Mouse (Mus musculus): ENCODE results near the gene Arnt2. TPM values are rescaled to one million over a fixed set of nuclear protein-coding genes. Genes with fewer than 3 reads are reported as not detected.

Arnt2 gene
- 135 TPM for polyA plus RNA-seq (2015; fragmentation: Illumina TruSeq; extraction: RNeasy Lipid Tissue Mini Kit (QIAGEN cat#74804); ENCODE audit: low read depth, low replicate concordance)

DNA sequence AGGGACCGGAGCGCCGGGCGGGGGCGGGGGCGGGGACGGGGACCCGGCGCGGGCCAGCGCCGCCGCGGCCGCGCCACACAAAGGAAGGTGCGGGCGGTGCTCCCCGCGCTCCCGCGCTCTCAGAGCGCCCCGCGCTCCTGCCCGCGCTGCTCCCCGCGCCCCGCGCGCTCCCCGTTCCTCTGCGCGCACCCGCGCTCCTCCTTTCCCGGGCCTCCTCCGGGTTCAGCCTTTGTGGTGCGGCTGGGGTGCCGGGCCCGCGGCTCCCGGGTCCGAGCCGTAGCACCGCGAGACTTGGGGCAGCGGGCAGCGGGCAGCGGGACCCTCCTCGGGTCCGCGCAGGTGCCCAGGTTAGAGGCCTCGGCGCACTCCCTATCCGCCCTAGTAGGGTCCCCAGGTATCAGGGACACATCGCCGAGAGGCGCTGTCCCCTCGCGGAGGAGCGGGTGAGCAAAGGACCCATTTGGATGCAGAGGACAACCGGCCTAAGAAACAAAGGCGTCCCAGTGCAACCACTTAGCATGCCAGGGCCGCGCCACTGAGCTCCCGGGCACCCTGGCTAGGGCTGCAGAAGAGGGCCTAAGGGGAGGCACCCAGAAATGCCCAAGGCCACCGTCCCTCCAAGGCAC, at the start of gene Arnt2:
Gene Arnt2 (minus strand): TSS at position 281 of the 626 bp plus-strand sequence.

Other genes starting within 250 kb of the Arnt2 start
- 12.5 TPM for gene Gm2115, start 118.8 kb upstream of the Arnt2 start, polyA plus RNA-seq (2015; fragmentation: Illumina TruSeq; extraction: RNeasy Lipid Tissue Mini Kit (QIAGEN cat#74804); ENCODE audit: low read depth, low replicate concordance)
- 31.0 TPM for gene Fah, start 196.5 kb upstream of the Arnt2 start, polyA plus RNA-seq (2015; fragmentation: Illumina TruSeq; extraction: RNeasy Lipid Tissue Mini Kit (QIAGEN cat#74804); ENCODE audit: low read depth, low replicate concordance)

Measured in brain, adult 10 weeks (tissue).